Comparison of ENCODE assay signal across 28 mouse cellular contexts in the genomic region with DNA sequence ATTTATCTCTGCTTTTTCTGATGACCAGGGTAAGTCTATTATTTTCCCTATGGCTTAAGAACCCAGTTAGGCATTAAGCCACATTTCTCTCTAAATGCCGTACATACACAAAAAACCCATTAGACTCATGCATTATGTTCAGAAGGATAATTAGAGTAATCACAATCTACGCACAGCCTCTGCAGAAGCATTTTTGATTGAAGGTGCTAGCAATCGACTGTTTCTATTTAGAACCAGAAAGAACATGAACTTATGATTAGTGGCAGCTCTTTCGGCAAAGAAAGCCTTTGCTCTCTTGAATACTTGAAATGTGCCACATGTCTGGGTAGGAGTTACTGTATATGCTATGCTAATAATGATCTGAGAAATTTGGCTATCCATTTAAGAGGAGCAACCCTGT.
"Had no signal": no experiment of that assay in that cellular context is flagged by ENCODE, and none has a peak within 500 bp of the region (broad histone marks: within the 10 kb centered on the region; RNA-seq: fewer than 3 reads in every experiment).

No protein-coding gene starts in this region.

- H3K9ac ChIP-seq: heart, embryonic 13.5 days; heart, embryonic 15.5 days; hindbrain, embryonic 12.5 days; hindbrain, embryonic 14.5 days; intestine, embryonic 15.5 days; limb, embryonic 12.5 days; liver, embryonic 13.5 days had no signal

- ATAC-seq: hindbrain, embryonic 16.5 days; inflammation-experienced regulatory T-cells, adult 6 months; intestine, embryonic 15.5 days; intestine, postnatal 0 days had no signal

- H3K36me3 ChIP-seq: heart, embryonic 13.5 days; heart, embryonic 15.5 days; hindbrain, embryonic 10.5 days; hindbrain, embryonic 12.5 days; intestine, embryonic 15.5 days; limb, embryonic 10.5 days; limb, embryonic 12.5 days; liver, embryonic 13.5 days had no signal

- H3K4me2 ChIP-seq: heart, embryonic 11.5 days; heart, embryonic 13.5 days; heart, embryonic 15.5 days; hindbrain, embryonic 12.5 days; hindbrain, embryonic 14.5 days; intestine, embryonic 15.5 days; limb, embryonic 12.5 days; liver, embryonic 11.5 days; liver, embryonic 13.5 days had no signal

- H3K27ac ChIP-seq: heart, adult 2 months; heart, embryonic 13.5 days; heart, embryonic 15.5 days; hindbrain, embryonic 10.5 days; hindbrain, embryonic 12.5 days; hindbrain, embryonic 14.5 days; intestine, embryonic 15.5 days; layer of hippocampus, adult 2 months; left cerebral cortex, adult 2 months; limb, embryonic 10.5 days; limb, embryonic 12.5 days; liver, embryonic 13.5 days had no signal

- H3K27me3 ChIP-seq: heart, embryonic 13.5 days; heart, embryonic 15.5 days; hindbrain, embryonic 12.5 days; intestine, embryonic 15.5 days; limb, embryonic 12.5 days; liver, embryonic 13.5 days had no signal

- H3K9me3 ChIP-seq: heart, embryonic 13.5 days; heart, embryonic 15.5 days; hindbrain, embryonic 10.5 days; hindbrain, embryonic 12.5 days; intestine, embryonic 15.5 days; limb, embryonic 10.5 days; limb, embryonic 12.5 days; liver, embryonic 13.5 days had no signal

- DNase-seq: gastrocnemius, postnatal 14 days; gastrocnemius, postnatal 36 days; heart, adult 11 months; heart, adult 2 months; heart, postnatal 14 days; heart, postnatal 36 days; kidney, adult 18-20 months; kidney, adult 8-10 months; kidney, postnatal 10 days; kidney, postnatal 25 days; kidney, postnatal 4 days; liver; liver, embryonic 13.5 days had no signal

- H3K4me3 ChIP-seq: heart, adult 2 months; heart, embryonic 13.5 days; heart, embryonic 15.5 days; hindbrain, embryonic 10.5 days; hindbrain, embryonic 12.5 days; intestine, embryonic 15.5 days; layer of hippocampus, adult 2 months; left cerebral cortex, adult 2 months; limb, embryonic 10.5 days; limb, embryonic 12.5 days; liver, embryonic 13.5 days had no signal

- H3K4me1 ChIP-seq: heart, embryonic 13.5 days; heart, embryonic 15.5 days; hindbrain, embryonic 10.5 days; hindbrain, embryonic 12.5 days; intestine, embryonic 15.5 days; limb, embryonic 10.5 days; limb, embryonic 12.5 days; liver, embryonic 13.5 days had no signal
